Mouse (Mus musculus): ENCODE data around the gene Fkbp5. TPM values are rescaled to one million over a fixed set of nuclear protein-coding genes. Genes with fewer than 3 reads are reported as not detected.
"Not testable (repeated sequence)": the region's sequence is repeated elsewhere in the genome, so short reads cannot be mapped to it uniquely, and the experiment has no call there.

Fkbp5 gene
- polyA plus RNA-seq, 1 experiment from 2014 or later: 8.3 TPM

GRCm38 (mm10) chr17:28362653-28363292 lies 154.6 kb downstream of the Fkbp5 start:
- DNase-seq: peak; percentile 58
- H3K36me3 ChIP-seq (ENCODE audit: insufficient read depth): no peaks in the 10 kb centered on the region
- H3K27ac ChIP-seq (ENCODE audit: low read depth): no peak overlapping the region
- no peak for ATAC-seq (ENCODE audit: insufficient read depth)
- H3K9me3 ChIP-seq (ENCODE audit: low read depth, low read length): no peaks in the 10 kb centered on the region
- H3K27me3 ChIP-seq (ENCODE audit: insufficient read depth, low read length): peaks cover 44% of the 10 kb centered on the region
- H3K4me1 ChIP-seq (ENCODE audit: insufficient read depth): peaks cover 8% of the 10 kb centered on the region
- WGBS: 3% methylated on average over 25 of the region's 25 CpGs
- peak overlapping the region; percentile 38 for H3K9ac ChIP-seq
- H3K4me2 ChIP-seq: peak overlapping the region; percentile 61
- peak overlapping the region; percentile 27 for H3K4me3 ChIP-seq (ENCODE audit: low read depth, low read length)
- no peak for TF ChIP-seq CTCF (IDR thresholded peaks at IDR 0.05; ENCODE audit: low read depth)

- H3K27ac ChIP-seq (ENCODE audit: low read depth): no peak overlapping the region
- peak overlapping the region; percentile 61 for H3K4me2 ChIP-seq
- H3K27me3 ChIP-seq (ENCODE audit: insufficient read depth, low read length): peaks cover 44% of the 10 kb centered on the region
- TF ChIP-seq CTCF (IDR thresholded peaks at IDR 0.05; ENCODE audit: low read depth): no peak
- peaks cover 8% of the 10 kb centered on the region for H3K4me1 ChIP-seq (ENCODE audit: insufficient read depth)
- H3K36me3 ChIP-seq (ENCODE audit: insufficient read depth): no peaks in the 10 kb centered on the region
- H3K4me3 ChIP-seq (ENCODE audit: low read depth, low read length): peak overlapping the region; percentile 27
- H3K9me3 ChIP-seq (ENCODE audit: low read depth, low read length): no peaks in the 10 kb centered on the region
- 39% methylated on average over 11 of the region's 11 CpGs for WGBS
- peak overlapping the region; percentile 38; the same call in 1 of the 2 replicates for H3K9ac ChIP-seq
- DNase-seq: no peak
- no peak for ATAC-seq (ENCODE audit: insufficient read depth)
Observed at GRCm38 (mm10) chr17:28361921-28362652, 155.2 kb downstream of the Fkbp5 start.

- Histone ChIP-seq H3K27me3 (ENCODE audit: insufficient read depth, low read length) (peaks cover 44% of the 10 kb centered on the region), H3K4me2 (no peak overlapping the region), H3K9me3 (ENCODE audit: low read depth, low read length) (no peaks in the 10 kb centered on the region), H3K4me3 (ENCODE audit: low read depth, low read length) (no peak overlapping the region), H3K36me3 (ENCODE audit: insufficient read depth) (no peaks in the 10 kb centered on the region), H3K27ac (ENCODE audit: low read depth) (peak overlapping the region; percentile 40; the same call in 1 of the 2 replicates), H3K9ac (no peak overlapping the region), H3K4me1 (ENCODE audit: insufficient read depth) (peaks cover 8% of the 10 kb centered on the region)
- no peak for ATAC-seq (ENCODE audit: insufficient read depth)
- WGBS: 64% methylated on average over 9 of the region's 9 CpGs
- no peak for TF ChIP-seq CTCF (IDR thresholded peaks at IDR 0.05; ENCODE audit: low read depth)
- DNase-seq: no peak
Observed at GRCm38 (mm10) chr17:28360531-28361277, 156.6 kb downstream of the Fkbp5 start.

- Histone ChIP-seq H3K27me3 (ENCODE audit: insufficient read depth, low read length) (peaks cover 26% of the 10 kb centered on the region), H3K27ac (ENCODE audit: low read depth) (0 out of 2 replicates have a peak overlapping the region, but pooled peaks have one; percentile 46)
- H3K36me3 ChIP-seq (ENCODE audit: insufficient read depth); ATAC-seq (ENCODE audit: insufficient read depth); H3K9ac ChIP-seq; H3K9me3 ChIP-seq (ENCODE audit: low read depth, low read length); H3K4me3 ChIP-seq (ENCODE audit: low read depth, low read length); DNase-seq; H3K4me1 ChIP-seq (ENCODE audit: insufficient read depth); H3K4me2 ChIP-seq: not testable (repeated sequence)
- WGBS: 13% methylated on average over 24 of the region's 24 CpGs
Observed at GRCm38 (mm10) chr17:28358576-28359261, 158.6 kb downstream of the Fkbp5 start.

- Histone ChIP-seq H3K36me3 (ENCODE audit: insufficient read depth) (no peaks in the 10 kb centered on the region), H3K27ac (ENCODE audit: low read depth) (peak overlapping the region; percentile 36; the same call in 1 of the 2 replicates), H3K4me2 (no peak overlapping the region), H3K9me3 (ENCODE audit: low read depth, low read length) (no peaks in the 10 kb centered on the region), H3K4me1 (ENCODE audit: insufficient read depth) (peaks cover 11% of the 10 kb centered on the region), H3K9ac (no peak overlapping the region), H3K27me3 (ENCODE audit: insufficient read depth, low read length) (peaks cover 11% of the 10 kb centered on the region; the same call in 1 of the 2 replicates), H3K4me3 (ENCODE audit: low read depth, low read length) (no peak overlapping the region)
- TF ChIP-seq CTCF (IDR thresholded peaks at IDR 0.05; ENCODE audit: low read depth): no peak
- ATAC-seq (ENCODE audit: insufficient read depth) (no peak), DNase-seq (peak; percentile 67)
- 65% methylated on average over 12 of the region's 12 CpGs for WGBS
Observed at GRCm38 (mm10) chr17:28355871-28356270, 161.5 kb downstream of the Fkbp5 start.

- H3K9ac ChIP-seq: no peak overlapping the region
Observed at GRCm38 (mm10) chr17:28352018-28352417, 165.3 kb downstream of the Fkbp5 start.

More at GRCm38 (mm10) chr17:28352018-28352417, 165.3 kb downstream of the Fkbp5 start:
- Histone ChIP-seq H3K4me2 (peak overlapping the region; percentile 94), H3K9me3 (ENCODE audit: low read depth, low read length) (no peaks in the 10 kb centered on the region), H3K4me3 (ENCODE audit: low read depth, low read length) (peak overlapping the region; percentile 77), H3K27ac (ENCODE audit: low read depth) (peak overlapping the region; percentile 99), H3K27me3 (ENCODE audit: insufficient read depth, low read length) (no peaks in the 10 kb centered on the region), H3K4me1 (ENCODE audit: insufficient read depth) (peaks cover 32% of the 10 kb centered on the region), H3K36me3 (ENCODE audit: insufficient read depth) (no peaks in the 10 kb centered on the region)
- no peak for TF ChIP-seq CTCF (IDR thresholded peaks at IDR 0.05; ENCODE audit: low read depth)
- WGBS: 24% methylated on average over 11 of the region's 11 CpGs
- no peak for DNase-seq
- no peak for ATAC-seq (ENCODE audit: insufficient read depth)

All from lung, embryonic 14.5 days (tissue).